In the genomic region with DNA sequence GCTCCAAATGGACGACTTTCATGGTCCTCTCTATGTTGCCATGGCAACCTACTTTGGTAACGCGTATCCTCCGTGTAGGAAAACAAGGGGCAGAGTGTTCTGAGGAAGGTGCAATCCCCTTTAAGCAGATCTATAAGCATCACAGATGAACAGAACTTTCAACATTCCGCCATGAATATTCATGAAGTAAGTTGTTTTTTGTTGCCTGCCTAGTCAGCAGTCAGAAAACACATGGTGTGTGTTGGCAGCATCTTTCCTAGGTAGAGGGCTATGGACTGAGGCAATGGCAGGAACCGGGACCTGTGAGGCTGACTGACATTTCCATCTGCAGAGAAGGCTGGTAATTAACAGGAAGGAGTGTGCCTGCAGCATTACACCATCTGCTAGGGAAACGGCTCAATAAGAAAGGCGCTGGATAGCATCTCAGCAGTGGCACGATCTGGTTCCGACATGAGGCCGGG, we compare ENCODE assay signal across 9 mouse cellular contexts.
DNase-seq lines count a peak whose midpoint lies in the region; ATAC-seq and TF ChIP-seq lines count a peak whose summit lies in the region.
"Had no signal": no experiment of that assay in that cellular context is flagged by ENCODE, and none has a peak within 500 bp of the region (broad histone marks: within the 10 kb centered on the region; RNA-seq: fewer than 3 reads in every experiment).

No protein-coding gene starts in this region.

- H3K27me3 ChIP-seq in embryonic facial prominence, embryonic 14.5 days (replicated peaks; ENCODE audit: control insufficient read depth, insufficient read depth, low read length) = no peaks in the 10 kb centered on the region
- H3K27me3 ChIP-seq in midbrain, embryonic 16.5 days (ENCODE audit: control insufficient read depth, insufficient read depth, low read depth, low read length) = no peaks in the 10 kb centered on the region
- H3K27me3 ChIP-seq in liver, embryonic 12.5 days (replicated peaks) = no peaks in the 10 kb centered on the region
- H3K27me3 ChIP-seq in kidney, embryonic 14.5 days (ENCODE audit: control insufficient read depth, insufficient read depth, low read length) = no peaks in the 10 kb centered on the region

- peak; percentile 88 for ATAC-seq in cerebellum, adult (ENCODE audit: insufficient number of reproducible peaks, low FRiP score, low TSS enrichment)
- peak; percentile 72; the same call in 1 of the 2 replicates for ATAC-seq in embryonic facial prominence, embryonic 14.5 days (ENCODE audit: low read depth)
- peak; percentile 94 for ATAC-seq in midbrain, embryonic 16.5 days
- no peak for ATAC-seq in liver, embryonic 12.5 days
- ATAC-seq in kidney, embryonic 14.5 days (ENCODE audit: low FRiP score, low TSS enrichment) = no peak

- peaks cover 6% of the 10 kb centered on the region; the same call in 1 of the 2 replicates for H3K4me1 ChIP-seq in embryonic facial prominence, embryonic 14.5 days (ENCODE audit: control insufficient read depth, insufficient read depth, low read length)
- peaks cover 22% of the 10 kb centered on the region for H3K4me1 ChIP-seq in midbrain, embryonic 16.5 days (ENCODE audit: control insufficient read depth, insufficient read depth, low read length)
- no peaks in the 10 kb centered on the region for H3K4me1 ChIP-seq in liver, embryonic 12.5 days
- H3K4me1 ChIP-seq in kidney, embryonic 14.5 days (ENCODE audit: control insufficient read depth, insufficient read depth, low read length) = no peaks in the 10 kb centered on the region

- no peaks in the 10 kb centered on the region for H3K36me3 ChIP-seq in embryonic facial prominence, embryonic 14.5 days (ENCODE audit: control insufficient read depth, insufficient read depth, low read length)
- no peaks in the 10 kb centered on the region for H3K36me3 ChIP-seq in midbrain, embryonic 16.5 days (ENCODE audit: control insufficient read depth, insufficient read depth, low read length)
- H3K36me3 ChIP-seq in liver, embryonic 12.5 days = no peaks in the 10 kb centered on the region
- H3K36me3 ChIP-seq in kidney, embryonic 14.5 days (ENCODE audit: control insufficient read depth, insufficient read depth, low read length) = no peaks in the 10 kb centered on the region

- no peak overlapping the region for H3K4me2 ChIP-seq in embryonic facial prominence, embryonic 14.5 days (ENCODE audit: low read depth, low read length)
- H3K4me2 ChIP-seq in midbrain, embryonic 16.5 days (ENCODE audit: low read length) = peak overlapping the region; percentile 49
- H3K4me2 ChIP-seq in liver, embryonic 12.5 days = no peak overlapping the region
- H3K4me2 ChIP-seq in kidney, embryonic 14.5 days (replicated peaks; ENCODE audit: low read depth, low read length) = no peak overlapping the region

- no peaks in the 10 kb centered on the region for H3K9me3 ChIP-seq in embryonic facial prominence, embryonic 14.5 days (ENCODE audit: control insufficient read depth, low read length)
- H3K9me3 ChIP-seq in midbrain, embryonic 16.5 days (replicated peaks; ENCODE audit: control insufficient read depth, low read length, poor library complexity, severe bottlenecking) = no peaks in the 10 kb centered on the region
- no peaks in the 10 kb centered on the region for H3K9me3 ChIP-seq in liver, embryonic 12.5 days (replicated peaks)
- H3K9me3 ChIP-seq in kidney, embryonic 14.5 days (ENCODE audit: control insufficient read depth, low read length) = no peaks in the 10 kb centered on the region

- WGBS in embryonic facial prominence, embryonic 14.5 days = 56% methylated on average over 11 of the region's 11 CpGs
- 15% methylated on average over 11 of the region's 11 CpGs for WGBS in midbrain, embryonic 16.5 days
- 64% methylated on average over 11 of the region's 11 CpGs for WGBS in liver, embryonic 12.5 days (ENCODE audit: insufficient replicate concordance)
- 59% methylated on average over 11 of the region's 11 CpGs for WGBS in kidney, embryonic 14.5 days

- no peak overlapping the region for H3K4me3 ChIP-seq in embryonic facial prominence, embryonic 14.5 days (ENCODE audit: low read depth, low read length)
- 0 out of 2 replicates have a peak overlapping the region, but pooled peaks have one; percentile 17 for H3K4me3 ChIP-seq in layer of hippocampus, adult 2 months
- H3K4me3 ChIP-seq in midbrain, embryonic 16.5 days (ENCODE audit: low read depth, low read length) = no peak overlapping the region; the same call in 1 of the 2 replicates
- H3K4me3 ChIP-seq in liver, embryonic 12.5 days = no peak overlapping the region
- H3K4me3 ChIP-seq in kidney, embryonic 14.5 days (ENCODE audit: low read length) = no peak overlapping the region

- peak; percentile 39 for DNase-seq in embryonic facial prominence, embryonic 14.5 days (ENCODE audit: low spot score)
- DNase-seq in layer of hippocampus, adult 2 months (ENCODE audit: low spot score in 2 of 2) = peak; percentile 75 to 86
- DNase-seq in kidney, postnatal 14 days = no peak
- DNase-seq in urinary bladder, adult 2 months (ENCODE audit: low spot score) = no peak
- DNase-seq: kidney, postnatal 4 days had no signal

- TF ChIP-seq CTCF in layer of hippocampus, adult 2 months (conservative IDR thresholded peaks at IDR 0.05) = no peak

- H3K9ac ChIP-seq in embryonic facial prominence, embryonic 14.5 days (ENCODE audit: low read depth, low read length) = no peak overlapping the region
- H3K9ac ChIP-seq in midbrain, embryonic 16.5 days (ENCODE audit: low read depth, low read length) = no peak overlapping the region; the same call in 1 of the 2 replicates
- H3K9ac ChIP-seq in liver, embryonic 12.5 days = no peak overlapping the region
- H3K9ac ChIP-seq in kidney, embryonic 14.5 days (ENCODE audit: low read depth, low read length) = no peak overlapping the region

- H3K27ac ChIP-seq in embryonic facial prominence, embryonic 14.5 days (replicated peaks; ENCODE audit: low read depth, low read length) = no peak overlapping the region
- H3K27ac ChIP-seq in layer of hippocampus, adult 2 months = peak overlapping the region; percentile 54
- peak overlapping the region; percentile 84 for H3K27ac ChIP-seq in midbrain, embryonic 16.5 days (ENCODE audit: low read length)
- H3K27ac ChIP-seq in liver, embryonic 12.5 days = no peak overlapping the region
- H3K27ac ChIP-seq in kidney, embryonic 14.5 days (ENCODE audit: low read depth, low read length) = no peak overlapping the region

Comparison
In these comparisons a context has a peak if more than half of its experiments do, and no peak if none do; other contexts are left out.
1. ATAC-seq: peak in cerebellum, adult (single experiment), embryonic facial prominence, embryonic 14.5 days (single experiment) and midbrain, embryonic 16.5 days (single experiment); none in liver, embryonic 12.5 days (single experiment) and kidney, embryonic 14.5 days (single experiment).
2. DNase-seq: peak in embryonic facial prominence, embryonic 14.5 days (single experiment) and layer of hippocampus, adult 2 months (2 of 2); none in kidney, postnatal 14 days (single experiment) and urinary bladder, adult 2 months (single experiment).
3. H3K27ac ChIP-seq: peak in layer of hippocampus, adult 2 months (single experiment) and midbrain, embryonic 16.5 days (single experiment); none in embryonic facial prominence, embryonic 14.5 days (single experiment), liver, embryonic 12.5 days (single experiment) and kidney, embryonic 14.5 days (single experiment).